ENCODE assay signal across 17 mouse cellular contexts in genomic region chr12:49375427-49376317, GRCm38 (mm10). TPM values are rescaled to one million over a fixed set of nuclear protein-coding genes. Genes with fewer than 3 reads are reported as not detected.
A peak's percentile ranks its signal among the peaks of the same experiment; 100 is the strongest.
DNase-seq lines count a peak whose midpoint lies in the region; ATAC-seq and TF ChIP-seq lines count a peak whose summit lies in the region.
"Had no signal": no experiment of that assay in that cellular context is flagged by ENCODE, and none has a peak within 500 bp of the region (broad histone marks: within the 10 kb centered on the region; RNA-seq: fewer than 3 reads in every experiment).

No protein-coding gene starts in this region.

- no peaks in the 10 kb centered on the region for H3K4me1 ChIP-seq in midbrain, embryonic 11.5 days (ENCODE audit: control insufficient read depth, insufficient read depth, low read length)
- H3K4me1 ChIP-seq in midbrain, embryonic 13.5 days (replicated peaks), result peaks cover 9% of the 10 kb centered on the region; the same call in 1 of the 2 replicates
- H3K4me1 ChIP-seq in forebrain, embryonic 10.5 days, result peaks cover 75% of the 10 kb centered on the region
- H3K4me1 ChIP-seq in olfactory bulb, adult 2 months (ENCODE audit: control insufficient read depth, insufficient read depth, low read length), result peaks cover 6% of the 10 kb centered on the region; the same call in 1 of the 2 replicates

- peak; percentile 43 for DNase-seq in embryo, embryonic 10.5 days (ENCODE audit: low spot score)
- DNase-seq in embryo, embryonic 10 days (ENCODE audit: low spot score), result no peak
- DNase-seq in midbrain, embryonic 11.5 days (ENCODE audit: low spot score, missing footprints), result peak; percentile 93
- peak; percentile 38 for DNase-seq in forebrain, embryonic 10.5 days (ENCODE audit: extremely low spot score, low spot score)
- DNase-seq in Muller cell, postnatal 12 days (ENCODE audit: inconsistent ontology term), result no peak
- no peak for DNase-seq in heart, postnatal 14 days
- DNase-seq: adrenal gland, adult 8-10 months; cerebellum, postnatal 36 days; gastrocnemius, postnatal 10 days had no signal

- peaks cover 80% of the 10 kb centered on the region for H3K27me3 ChIP-seq in midbrain, embryonic 11.5 days (ENCODE audit: control insufficient read depth, insufficient read depth, low read length)
- H3K27me3 ChIP-seq in midbrain, embryonic 13.5 days, result peaks cover 93% of the 10 kb centered on the region
- peaks cover 99% of the 10 kb centered on the region for H3K27me3 ChIP-seq in forebrain, embryonic 10.5 days (ENCODE audit: poor library complexity, severe bottlenecking)

- no peak overlapping the region for H3K4me2 ChIP-seq in midbrain, embryonic 11.5 days
- no peak overlapping the region for H3K4me2 ChIP-seq in midbrain, embryonic 13.5 days (replicated peaks)
- H3K4me2 ChIP-seq: hindbrain, embryonic 14.5 days; liver, embryonic 11.5 days had no signal

- no peak for ATAC-seq in midbrain, embryonic 11.5 days (ENCODE audit: low FRiP score)
- no peak for ATAC-seq in midbrain, embryonic 13.5 days

- WGBS in midbrain, embryonic 11.5 days, result 3% methylated on average over 15 of the region's 15 CpGs
- 3% methylated on average over 15 of the region's 15 CpGs for WGBS in midbrain, embryonic 13.5 days
- WGBS in forebrain, embryonic 10.5 days, result 6% methylated on average over 15 of the region's 15 CpGs
- 26% methylated on average over 15 of the region's 15 CpGs for WGBS in olfactory bulb, adult 2 months

- TF ChIP-seq CTCF in olfactory bulb, adult 2 months (IDR thresholded peaks at IDR 0.05; ENCODE audit: insufficient read depth, low read depth, low read length), result no peak

- H3K4me3 ChIP-seq in midbrain, embryonic 11.5 days (ENCODE audit: low read depth, low read length), result no peak overlapping the region
- H3K4me3 ChIP-seq in midbrain, embryonic 13.5 days (replicated peaks), result no peak overlapping the region
- H3K4me3 ChIP-seq in forebrain, embryonic 10.5 days, result peak overlapping the region; percentile 81
- peak overlapping the region; percentile 12; the same call in 1 of the 2 replicates for H3K4me3 ChIP-seq in olfactory bulb, adult 2 months (ENCODE audit: insufficient read depth, low read depth, low read length)
- H3K4me3 ChIP-seq: kidney, embryonic 15.5 days had no signal

- H3K27ac ChIP-seq in midbrain, embryonic 11.5 days (ENCODE audit: low read depth, low read length), result no peak overlapping the region
- no peak overlapping the region for H3K27ac ChIP-seq in midbrain, embryonic 13.5 days
- peak overlapping the region; percentile 96 for H3K27ac ChIP-seq in forebrain, embryonic 10.5 days
- H3K27ac ChIP-seq in olfactory bulb, adult 2 months (ENCODE audit: insufficient read depth, low read depth, low read length), result peak overlapping the region; percentile 92
- H3K27ac ChIP-seq: hindbrain, embryonic 14.5 days; kidney, embryonic 15.5 days had no signal

- H3K36me3 ChIP-seq in midbrain, embryonic 11.5 days (ENCODE audit: control insufficient read depth, insufficient read depth, low read length), result no peaks in the 10 kb centered on the region
- no peaks in the 10 kb centered on the region for H3K36me3 ChIP-seq in midbrain, embryonic 13.5 days
- no peaks in the 10 kb centered on the region for H3K36me3 ChIP-seq in forebrain, embryonic 10.5 days (replicated peaks)
- H3K36me3 ChIP-seq: kidney, embryonic 15.5 days had no signal

- no peak for TF ChIP-seq POLR2A in olfactory bulb, adult 2 months (IDR thresholded peaks at IDR 0.05; ENCODE audit: insufficient read depth, low read depth, low read length)

- H3K9me3 ChIP-seq in midbrain, embryonic 11.5 days (ENCODE audit: control insufficient read depth, low read length), result no peaks in the 10 kb centered on the region
- H3K9me3 ChIP-seq in midbrain, embryonic 13.5 days, result no peaks in the 10 kb centered on the region
- no peaks in the 10 kb centered on the region for H3K9me3 ChIP-seq in forebrain, embryonic 10.5 days
- H3K9me3 ChIP-seq: kidney, embryonic 15.5 days had no signal

- intact Hi-C loops in heart, postnatal 14 days (cut with DNase I), result no loop called here

- H3K9ac ChIP-seq in midbrain, embryonic 11.5 days (ENCODE audit: low read length), result no peak overlapping the region
- H3K9ac ChIP-seq in midbrain, embryonic 13.5 days (replicated peaks), result no peak overlapping the region
- H3K9ac ChIP-seq: hindbrain, embryonic 14.5 days; kidney, embryonic 15.5 days had no signal

RNA-seq across cellular contexts. Expression of gene Foxg1, which starts 6.8 kb away (rescaled TPM):
- 0.41 and 0.92 TPM in 2 replicates for polyA plus RNA-seq in midbrain, embryonic 11.5 days (2014; fragmentation: Nextera tagmentation; extraction: Ambion mirVana)
- polyA plus RNA-seq in midbrain, embryonic 13.5 days (2015; fragmentation: Nextera tagmentation; extraction: Ambion mirVana), result 0.63 and 6.4 TPM in 2 replicates
- polyA plus RNA-seq in forebrain, embryonic 10.5 days (2016; fragmentation: Nextera tagmentation; extraction: Ambion mirVana), result 20.2 and 20.7 TPM in 2 replicates
- 104 TPM in 1 of 2 replicates, not detected in the other for polyA plus RNA-seq in olfactory bulb, adult 2 months (2012; ENCODE audit: insufficient read depth, insufficient read length, low replicate concordance, missing spikeins)
- total RNA-seq in heart, postnatal 14 days (2021), result not detected
- total RNA-seq: adrenal gland, adult 8-10 months; neutrophil, adult 5-6 weeks had no signal
- polyA plus RNA-seq: heart, embryonic 14.5 days; hindbrain, embryonic 14.5 days; kidney, embryonic 15.5 days; spleen, adult 2 months had no signal

RNA-seq across cellular contexts. Expression of gene Gm43517, which starts 9.3 kb away (rescaled TPM):
- polyA plus RNA-seq in midbrain, embryonic 11.5 days (2014; fragmentation: Nextera tagmentation; extraction: Ambion mirVana), result 0.07 TPM in 1 of 2 replicates, not detected in the other
- 0.15 TPM in 1 of 2 replicates, not detected in the other for polyA plus RNA-seq in midbrain, embryonic 13.5 days (2015; fragmentation: Nextera tagmentation; extraction: Ambion mirVana)
- 1.2 TPM in 2 replicates for polyA plus RNA-seq in forebrain, embryonic 10.5 days (2016; fragmentation: Nextera tagmentation; extraction: Ambion mirVana)
- polyA plus RNA-seq in olfactory bulb, adult 2 months (2012; ENCODE audit: insufficient read depth, insufficient read length, low replicate concordance, missing spikeins), result not detected in 2 replicates
- not detected for total RNA-seq in heart, postnatal 14 days (2021)
- total RNA-seq: adrenal gland, adult 8-10 months; gastrocnemius, postnatal 10 days; neutrophil, adult 5-6 weeks had no signal
- polyA plus RNA-seq: heart, embryonic 14.5 days; hindbrain, embryonic 14.5 days; kidney, embryonic 15.5 days; liver, embryonic 11.5 days; spleen, adult 2 months had no signal

Comparison
In these comparisons a context has a peak if more than half of its experiments do, and no peak if none do; other contexts are left out.
1. DNase-seq: peak in embryo, embryonic 10.5 days (single experiment), midbrain, embryonic 11.5 days (single experiment) and forebrain, embryonic 10.5 days (single experiment); none in embryo, embryonic 10 days (single experiment), Muller cell, postnatal 12 days (single experiment) and heart, postnatal 14 days (0 of 2).
2. H3K27ac ChIP-seq: peak in forebrain, embryonic 10.5 days (single experiment) and olfactory bulb, adult 2 months (single experiment); none in midbrain, embryonic 11.5 days (single experiment) and midbrain, embryonic 13.5 days (single experiment).
3. H3K4me3 ChIP-seq: peak in forebrain, embryonic 10.5 days (single experiment) and olfactory bulb, adult 2 months (single experiment); none in midbrain, embryonic 11.5 days (single experiment) and midbrain, embryonic 13.5 days (single experiment).